Mouse (Mus musculus) thymus, adult 2 months (tissue): Measurements from ENCODE around the gene Rab1a. TPM values are rescaled to one million over a fixed set of nuclear protein-coding genes. Genes with fewer than 3 reads are reported as not detected.
A peak's percentile ranks its signal among the peaks of the same experiment; 100 is the strongest.

Experiments used
- DNase-seq: peaks from one replicate; pipeline ENCODE4 v3.0.0; 2021
- H3K27ac ChIP-seq: fragments of 200-500 bp; 2 replicates; pipeline ENCODE4 v1.5.1; 2012; ENCODE audit warnings: low read length, control low read depth; ENCODE audit not compliant: control insufficient read depth, insufficient read depth
- H3K27me3 ChIP-seq: fragments of 200-500 bp; 2 replicates; pipeline ENCODE4 v1.6.1; 2012; ENCODE audit warnings: mild to moderate bottlenecking, low read length, moderate library complexity, mixed read lengths; ENCODE audit not compliant: control insufficient read depth, insufficient read depth
- H3K36me3 ChIP-seq: fragments of 200-500 bp; 2 replicates; pipeline ENCODE4 v1.6.1; 2012; ENCODE audit warnings: mild to moderate bottlenecking, low read length, moderate library complexity; ENCODE audit not compliant: control insufficient read depth, insufficient read depth
- H3K4me1 ChIP-seq: fragments of 200-500 bp; replicated peaks from 2 replicates; pipeline ENCODE4 v1.6.1; 2012; ENCODE audit warnings: low read length; ENCODE audit not compliant: control insufficient read depth, insufficient read depth
- H3K4me3 ChIP-seq: fragments of 200-500 bp; 2 replicates; pipeline ENCODE4 v1.5.1; 2012; ENCODE audit warnings: mild to moderate bottlenecking, low read length, control low read depth, moderate library complexity; ENCODE audit not compliant: control insufficient read depth, insufficient read depth
- CTCF ChIP-seq: fragments of 200-500 bp; IDR thresholded peaks from 2 replicates; pipeline ENCODE4 v1.5.1; 2012; ENCODE audit warnings: mild to moderate bottlenecking, control low read depth, low read length, moderate library complexity, borderline replicate concordance; ENCODE audit not compliant: control insufficient read depth, poor library complexity, insufficient read depth; ENCODE audit errors: extremely low read depth
- POLR2A ChIP-seq: fragments of 200-500 bp; IDR thresholded peaks from 2 replicates; pipeline ENCODE4 v1.6.1; 2012; ENCODE audit warnings: mild to moderate bottlenecking, low read length, control low read depth, moderate library complexity; ENCODE audit not compliant: control insufficient read depth, poor library complexity, insufficient read depth; ENCODE audit errors: extremely low read depth
- WGBS: fragments of 180-500 bp; shearing (Covaris S2); methylation state at CpG from one replicate; pipeline ENCODE4 v1.1.7; 2018; 5-methylcytosine and 5-hydroxymethylcytosine counted together
- polyA plus RNA-seq: library from polyadenylated mRNA; depleted of rRNA; stranded (reverse); fragments of >200 nt; gene quantifications from 2 replicates; pipeline ENCODE4 v1.2.3, GENCODE M21; 2012

Gene Rab1a
- polyA plus RNA-seq, 1 experiment: 38.8 TPM

DNA sequence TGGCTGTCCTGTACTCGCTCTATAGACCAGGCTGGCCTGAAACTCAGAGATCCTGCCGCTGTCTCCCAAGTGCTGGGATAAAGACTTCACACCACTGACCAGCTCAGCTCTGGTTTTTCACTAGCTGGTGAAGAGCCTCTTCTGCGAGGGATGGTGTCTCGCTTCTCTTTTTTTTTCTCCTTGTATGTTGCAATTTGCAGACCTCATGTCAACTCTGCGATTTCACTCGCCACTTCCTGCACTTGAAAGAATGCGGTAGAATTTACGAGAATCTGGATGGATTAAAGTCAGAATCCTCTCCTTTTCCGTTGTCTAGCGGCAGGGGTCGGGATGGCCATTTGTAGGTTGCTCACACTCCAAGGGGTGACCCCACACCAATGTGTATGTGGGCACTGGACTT, 32.3 kb upstream of the Rab1a start:
- Histone ChIP-seq H3K4me1 (no peaks in the 10 kb centered on the region), H3K4me3 (no peak overlapping the region), H3K36me3 (no peaks in the 10 kb centered on the region), H3K27me3 (no peaks in the 10 kb centered on the region), H3K27ac (no peak overlapping the region)
- WGBS: 57% methylated on average over 11 of the region's 11 CpGs
- DNase-seq: no peak
- TF ChIP-seq POLR2A: no peak
- no peak for TF ChIP-seq CTCF

DNA sequence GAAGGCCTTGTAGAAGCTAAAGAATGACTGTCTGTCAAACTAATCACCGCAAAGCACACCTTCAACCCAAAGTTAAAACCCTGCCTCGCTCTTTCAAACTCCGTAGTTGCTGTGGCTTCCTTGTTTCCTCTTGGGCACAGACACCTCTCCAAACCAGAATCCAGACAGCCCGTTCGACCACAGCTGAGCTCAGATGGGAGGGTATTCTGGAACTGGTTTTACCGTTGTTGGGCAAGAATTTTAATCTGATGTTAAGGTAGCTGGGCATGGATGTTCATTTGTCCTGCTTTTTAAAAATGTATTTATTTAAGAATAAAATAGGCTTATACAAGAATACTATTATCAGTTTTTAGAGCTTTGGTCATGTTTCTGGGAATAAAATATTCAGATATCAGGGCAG, 14.0 kb upstream of the Rab1a start:
- 64% methylated on average over 6 of the region's 6 CpGs for WGBS
- DNase-seq: no peak
- TF ChIP-seq POLR2A (no peak), CTCF (no peak)
- H3K27ac ChIP-seq: no peak overlapping the region
- H3K27me3 ChIP-seq: no peaks in the 10 kb centered on the region
- H3K4me1 ChIP-seq: no peaks in the 10 kb centered on the region
- H3K4me3 ChIP-seq: no peak overlapping the region
- H3K36me3 ChIP-seq: no peaks in the 10 kb centered on the region

DNA sequence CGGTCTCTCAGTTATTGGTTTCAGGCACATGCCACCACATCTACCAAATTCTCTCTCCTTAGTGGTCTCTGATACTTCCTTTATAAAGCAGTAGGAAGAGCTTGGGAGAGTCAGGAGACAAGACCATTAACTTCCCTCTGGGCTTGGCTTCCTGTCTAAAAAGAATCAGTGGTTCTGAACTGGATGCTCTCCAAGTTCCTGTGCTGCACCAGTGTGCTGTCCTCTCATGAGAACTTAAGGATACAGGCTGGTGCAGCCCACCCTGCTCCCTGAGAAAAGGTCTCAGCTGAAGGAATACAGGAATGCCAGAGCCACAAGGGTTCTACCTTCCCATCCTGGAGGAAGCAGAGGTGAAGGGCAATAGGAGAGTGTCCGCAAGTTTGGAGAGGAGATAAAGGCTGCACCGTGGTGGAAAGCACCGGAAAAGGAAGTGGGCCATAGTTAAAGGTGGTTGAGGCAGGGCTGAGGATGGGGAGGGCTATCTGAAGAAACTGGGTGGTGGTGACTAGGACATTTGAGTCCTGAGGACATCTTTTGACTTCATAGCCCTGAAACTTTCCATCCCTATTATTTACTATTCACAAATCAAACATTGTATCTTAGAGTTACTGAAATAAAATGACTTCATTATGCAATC, 8.0 kb upstream of the Rab1a start:
- H3K27me3 ChIP-seq: no peaks in the 10 kb centered on the region
- H3K36me3 ChIP-seq: no peaks in the 10 kb centered on the region
- H3K4me1 ChIP-seq: peaks cover 7% of the 10 kb centered on the region
- H3K27ac ChIP-seq: no peak overlapping the region
- TF ChIP-seq POLR2A: no peak
- DNase-seq: no peak
- H3K4me3 ChIP-seq: no peak overlapping the region
- WGBS: 12% methylated on average over 4 of the region's 4 CpGs

DNA sequence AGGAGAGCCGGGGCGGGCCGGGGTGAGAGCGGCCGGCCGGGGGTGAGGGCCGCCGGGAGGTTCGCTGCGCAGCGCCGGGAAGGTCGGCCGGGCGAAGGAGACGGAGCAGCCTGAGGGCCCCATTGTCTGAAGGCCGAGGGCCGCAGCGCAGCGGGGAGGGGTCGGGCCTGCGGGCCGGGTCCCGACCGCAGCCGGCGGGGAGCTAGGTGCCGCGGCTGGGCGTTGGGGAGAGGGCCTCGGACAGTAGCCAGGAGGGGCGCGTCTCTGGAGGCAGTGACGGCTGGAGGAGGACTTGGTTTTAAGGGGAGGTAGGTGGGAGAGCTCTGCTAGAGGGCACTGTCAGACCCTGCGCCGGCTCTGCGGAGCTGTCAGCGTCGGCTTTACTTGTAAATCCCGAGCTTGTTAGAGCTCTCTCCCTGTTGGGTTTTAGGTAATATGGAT, 449 bp downstream of the Rab1a start:
- Histone ChIP-seq H3K4me3 (peak overlapping the region; percentile 99), H3K4me1 (peaks cover 5% of the 10 kb centered on the region), H3K27ac (peak overlapping the region; percentile 43), H3K36me3 (no peaks in the 10 kb centered on the region), H3K27me3 (no peaks in the 10 kb centered on the region)
- WGBS: under 1% methylated on average over 40 of the region's 40 CpGs
- TF ChIP-seq CTCF: no peak
- no peak for TF ChIP-seq POLR2A
- peak; percentile 54 for DNase-seq

DNA sequence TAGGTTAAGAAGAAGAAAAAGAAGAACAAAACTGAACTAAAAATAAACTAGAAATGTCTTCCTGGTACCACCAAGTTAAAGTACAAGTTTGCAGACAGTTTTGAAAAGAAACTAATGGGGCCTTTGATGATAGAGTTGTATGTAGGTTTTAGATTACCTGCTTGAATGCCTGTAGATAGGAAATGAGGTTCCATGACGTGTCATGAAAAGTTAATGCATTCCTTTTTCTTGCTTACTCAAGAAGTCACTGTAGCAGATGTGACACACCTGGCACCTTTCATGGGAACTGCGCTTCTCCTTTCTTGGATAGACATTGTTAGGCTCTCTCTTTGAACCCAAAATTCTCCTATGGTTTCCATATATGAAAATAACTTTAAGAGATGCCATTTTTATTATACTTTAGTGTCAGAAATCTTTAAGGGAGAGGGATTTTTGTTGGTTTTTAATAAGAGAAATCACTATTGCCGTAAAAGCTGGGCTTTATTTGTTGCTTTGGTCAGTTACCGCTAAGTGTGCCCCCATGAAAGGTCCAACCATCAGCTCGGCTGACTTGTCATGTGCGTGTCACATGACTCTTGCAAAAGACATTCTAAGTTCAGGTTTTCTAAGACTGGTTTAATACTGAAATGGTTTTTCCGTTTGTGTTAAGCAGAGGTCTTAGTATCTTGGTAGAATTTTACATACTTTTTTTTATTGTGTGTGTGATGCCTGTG, 1.2 kb downstream of the Rab1a start:
- DNase-seq: no peak
- Histone ChIP-seq H3K27ac (no peak overlapping the region), H3K4me3 (no peak overlapping the region), H3K4me1 (peaks cover 5% of the 10 kb centered on the region), H3K36me3 (no peaks in the 10 kb centered on the region), H3K27me3 (no peaks in the 10 kb centered on the region)
- TF ChIP-seq CTCF (no peak), POLR2A (no peak)
- WGBS: 19% methylated on average over 7 of the region's 7 CpGs

DNA sequence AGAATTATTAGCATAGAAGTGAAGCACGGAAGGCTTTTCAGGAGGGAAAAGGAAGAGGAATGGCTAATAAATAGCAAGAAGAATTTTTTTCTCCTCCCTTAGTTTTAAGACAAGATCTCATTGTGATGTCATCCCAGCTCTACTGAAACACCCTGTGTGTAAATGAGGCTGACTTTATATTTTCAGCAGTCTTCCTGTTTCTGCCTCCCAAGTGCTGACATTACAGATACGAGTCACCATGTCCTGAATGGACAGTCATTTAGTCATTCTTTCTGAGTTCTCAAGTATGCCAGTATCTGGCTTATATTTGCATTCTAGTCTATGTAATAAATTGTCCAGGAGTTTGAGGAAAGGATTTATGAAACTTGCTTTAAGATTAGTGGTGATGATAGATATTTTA, 3.1 kb downstream of the Rab1a start:
- H3K27me3 ChIP-seq: no peaks in the 10 kb centered on the region
- no peak overlapping the region for H3K27ac ChIP-seq
- no peak for DNase-seq
- H3K36me3 ChIP-seq: no peaks in the 10 kb centered on the region
- H3K4me1 ChIP-seq: peaks cover 5% of the 10 kb centered on the region
- H3K4me3 ChIP-seq: no peak overlapping the region
- 77% methylated on average over 2 of the region's 2 CpGs for WGBS
- TF ChIP-seq POLR2A: no peak
- no peak for TF ChIP-seq CTCF
